Mouse (Mus musculus) olfactory bulb, adult 2 months (tissue): ENCODE data around the gene Ppm1k.

Experiments
- CTCF ChIP-seq: fragments of 200-500 bp; IDR thresholded peaks from 2 replicates; pipeline ENCODE4 v1.5.1; 2012; ENCODE audit warnings: low read depth, mild to moderate bottlenecking, low read length, moderate library complexity; ENCODE audit not compliant: insufficient read depth
- POLR2A ChIP-seq: fragments of 200-500 bp; IDR thresholded peaks from 2 replicates; pipeline ENCODE4 v1.6.1; 2012; ENCODE audit warnings: mild to moderate bottlenecking, low read depth, low read length, moderate library complexity; ENCODE audit not compliant: insufficient read depth

DNA sequence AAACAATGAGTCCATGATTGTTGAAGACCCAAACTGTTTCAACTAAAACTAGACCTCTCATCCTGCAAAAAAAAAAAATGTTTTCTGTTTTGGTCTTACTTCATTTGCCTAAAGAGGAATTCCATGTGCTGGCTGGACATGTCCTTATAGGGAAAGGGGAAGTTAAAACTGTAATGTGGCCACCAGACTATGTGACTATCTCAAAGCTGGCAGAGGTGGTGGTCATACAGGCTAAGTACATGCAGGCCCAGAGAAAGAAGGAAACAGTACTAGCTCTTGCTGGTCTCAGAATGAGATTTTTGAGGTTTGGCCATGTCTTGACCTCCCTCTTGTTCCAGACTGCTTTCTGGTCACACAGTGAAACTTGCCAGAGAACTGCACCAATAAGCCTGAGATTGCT, 36.3 kb upstream of the Ppm1k start:
- TF ChIP-seq CTCF (no peak), POLR2A (no peak)
